Mouse (Mus musculus) limb, embryonic 14.5 days (tissue): ENCODE results near the gene Tmem214. TPM values are rescaled to one million over a fixed set of nuclear protein-coding genes. Genes with fewer than 3 reads are reported as not detected.

Source experiments
- ATAC-seq: fragments of 200-750 bp; cut with Nextera tagmentation; 2 replicates; pipeline ENCODE4 v1.8.0; 2017; ENCODE audit warnings: low read depth, moderate number of reproducible peaks, moderate TSS enrichment; ENCODE audit not compliant: low FRiP score
- DNase-seq: peaks from one replicate; pipeline ENCODE4 v3.0.0-alpha.2; 2015; ENCODE audit warnings: low spot score
- H3K27ac ChIP-seq: fragments of 300-500 bp; sonication (generic); replicated peaks from 2 replicates; pipeline ENCODE4 v1.5.1; 2014; ENCODE audit warnings: low read depth, mild to moderate bottlenecking, low read length, moderate library complexity, mixed read lengths
- H3K27me3 ChIP-seq: fragments of 300-500 bp; sonication (generic); 2 replicates; pipeline ENCODE4 v1.6.1; 2014; ENCODE audit warnings: low read length, mixed read lengths; ENCODE audit not compliant: control insufficient read depth, insufficient read depth
- H3K36me3 ChIP-seq: fragments of 300-500 bp; sonication (generic); 2 replicates; pipeline ENCODE4 v1.6.1; 2014; ENCODE audit warnings: mild to moderate bottlenecking, low read length, moderate library complexity, mixed read lengths; ENCODE audit not compliant: control insufficient read depth, insufficient read depth
- H3K4me1 ChIP-seq: fragments of 300-500 bp; sonication (generic); 2 replicates; pipeline ENCODE4 v1.6.1; 2014; ENCODE audit warnings: antibody characterized with exemption, low read length, mixed read lengths; ENCODE audit not compliant: control insufficient read depth, insufficient read depth
- H3K4me2 ChIP-seq: fragments of 300-500 bp; sonication (generic); replicated peaks from 2 replicates; pipeline ENCODE4 v1.6.1; 2014; ENCODE audit warnings: low read depth, mild to moderate bottlenecking, low read length, moderate library complexity; ENCODE audit not compliant: severe bottlenecking
- H3K4me3 ChIP-seq: fragments of 300-500 bp; sonication (generic); replicated peaks from 2 replicates; pipeline ENCODE4 v1.5.1; 2014; ENCODE audit warnings: low read length
- H3K9ac ChIP-seq: fragments of 300-500 bp; sonication (generic); 2 replicates; pipeline ENCODE4 v1.6.1; 2014; ENCODE audit warnings: mild to moderate bottlenecking, low read depth, low read length, moderate library complexity; ENCODE audit not compliant: severe bottlenecking
- H3K9me3 ChIP-seq: fragments of 300-500 bp; sonication (generic); 2 replicates; pipeline ENCODE4 v1.6.1; 2016; ENCODE audit warnings: low read length; ENCODE audit not compliant: control insufficient read depth
- POLR2A ChIP-seq: fragments of 200-500 bp; IDR thresholded peaks from 2 replicates; pipeline ENCODE4 v1.8.0; 2012; ENCODE audit warnings: inconsistent platforms, mild to moderate bottlenecking, moderate library complexity, borderline replicate concordance; ENCODE audit not compliant: insufficient read depth, insufficient read length; ENCODE audit errors: extremely low read depth
- WGBS: fragments of 180-500 bp; shearing (Covaris S2); extraction: QIAGEN DNeasy Blood & Tissue Kit; methylation state at CpG from one replicate; pipeline ENCODE4 v1.1.7; 2014; 5-methylcytosine and 5-hydroxymethylcytosine counted together
- polyA plus RNA-seq, 2 experiments: library from polyadenylated mRNA; depleted of rRNA in 1 of 2; stranded (reverse) in 1 of 2; unstranded in 1 of 2; fragments of >200 nt; fragmentation: Nextera tagmentation in 1 of 2; extraction: Ambion mirVana in 1 of 2; gene quantifications; 2 replicates each; pipeline versions ENCODE4 v1.2.1 to v1.2.3; 2012 to 2014

Gene Tmem214
- polyA plus RNA-seq, 2 experiments = 81.8 to 115 TPM

GRCm38 (mm10) chr5:30849891-30850555 is 17.8 kb upstream of the Tmem214 start:
- H3K36me3 ChIP-seq = no peaks in the 10 kb centered on the region
- H3K4me3 ChIP-seq = no peak overlapping the region
- no peak for DNase-seq
- peaks cover 5% of the 10 kb centered on the region; the same call in 1 of the 2 replicates for H3K4me1 ChIP-seq
- H3K9ac ChIP-seq = no peak overlapping the region
- H3K4me2 ChIP-seq = no peak overlapping the region
- H3K27me3 ChIP-seq = no peaks in the 10 kb centered on the region
- no peak overlapping the region for H3K27ac ChIP-seq
- no peaks in the 10 kb centered on the region for H3K9me3 ChIP-seq
- 51% methylated on average over 6 of the region's 6 CpGs for WGBS
- ATAC-seq = no peak
- TF ChIP-seq POLR2A = no peak

GRCm38 (mm10) chr5:30850556-30850925 is 17.3 kb upstream of the Tmem214 start:
- Histone ChIP-seq H3K36me3 (no peaks in the 10 kb centered on the region), H3K27me3 (no peaks in the 10 kb centered on the region), H3K4me2 (no peak overlapping the region), H3K4me3 (no peak overlapping the region), H3K9ac (no peak overlapping the region), H3K9me3 (no peaks in the 10 kb centered on the region), H3K4me1 (peaks cover 5% of the 10 kb centered on the region; the same call in 1 of the 2 replicates), H3K27ac (no peak overlapping the region)
- no peak for ATAC-seq
- WGBS = 71% methylated on average over 2 of the region's 2 CpGs
- no peak for DNase-seq
- no peak for TF ChIP-seq POLR2A

- WGBS = 74% methylated on average over 4 of the region's 4 CpGs
- no peak for DNase-seq
- ATAC-seq = no peak
- no peak overlapping the region for H3K9ac ChIP-seq
- no peak overlapping the region for H3K4me2 ChIP-seq
- no peak overlapping the region for H3K4me3 ChIP-seq
- H3K27me3 ChIP-seq = no peaks in the 10 kb centered on the region
- no peaks in the 10 kb centered on the region for H3K9me3 ChIP-seq
- no peak overlapping the region for H3K27ac ChIP-seq
- H3K36me3 ChIP-seq = no peaks in the 10 kb centered on the region
- TF ChIP-seq POLR2A = no peak
- peaks cover 5% of the 10 kb centered on the region; the same call in 1 of the 2 replicates for H3K4me1 ChIP-seq
Measured at GRCm38 (mm10) chr5:30853522-30853921, 14.3 kb upstream of the Tmem214 start.

GRCm38 (mm10) chr5:30855674-30856073 is 12.1 kb upstream of the Tmem214 start:
- no peaks in the 10 kb centered on the region for H3K27me3 ChIP-seq
- no peaks in the 10 kb centered on the region for H3K36me3 ChIP-seq
- no peak overlapping the region for H3K4me2 ChIP-seq
- 61% methylated on average over 3 of the region's 3 CpGs for whole genome bisulfite sequencing
- H3K27ac ChIP-seq = no peak overlapping the region
- DNase-seq (no peak), ATAC-seq (no peak)
- H3K4me3 ChIP-seq = no peak overlapping the region
- H3K9me3 ChIP-seq = no peaks in the 10 kb centered on the region
- no peaks in the 10 kb centered on the region for H3K4me1 ChIP-seq
- TF ChIP-seq POLR2A = no peak
- H3K9ac ChIP-seq = no peak overlapping the region

- Histone ChIP-seq H3K36me3 (no peaks in the 10 kb centered on the region), H3K9ac (no peak overlapping the region), H3K4me2 (no peak overlapping the region), H3K27ac (no peak overlapping the region), H3K27me3 (no peaks in the 10 kb centered on the region), H3K9me3 (no peaks in the 10 kb centered on the region), H3K4me1 (no peaks in the 10 kb centered on the region), H3K4me3 (no peak overlapping the region)
- no peak for ATAC-seq
- DNase-seq = no peak
- 88% methylated on average over 2 of the region's 2 CpGs for WGBS
- TF ChIP-seq POLR2A = no peak
Measured at GRCm38 (mm10) chr5:30856124-30856523, 11.7 kb upstream of the Tmem214 start.
